Mouse (Mus musculus) lung, postnatal 4 days (tissue): Measurements from ENCODE around the gene Cry2.
"Not testable (repeated sequence)": the region's sequence is repeated elsewhere in the genome, so short reads cannot be mapped to it uniquely, and the experiment has no call there.

Experiments
- DNase-seq, 2 experiments: peaks; one replicate each; pipeline ENCODE4 v3.0.0; 2021

The Cry2 gene

GRCm38 (mm10) chr2:92433578-92434374 lies at the start of gene Cry2:
TSS of gene Cry2 (minus strand) at chr2:92434043.
- DNase-seq, result peak; percentile 99

GRCm38 (mm10) chr2:92483505-92483904 lies 49.7 kb upstream of the Cry2 start:
- DNase-seq, result no peak

GRCm38 (mm10) chr2:92482551-92482950 lies 48.7 kb upstream of the Cry2 start:
- no peak for DNase-seq

GRCm38 (mm10) chr2:92478313-92478688 lies 44.5 kb upstream of the Cry2 start:
- DNase-seq, result no peak

GRCm38 (mm10) chr2:92477672-92478312 lies 43.9 kb upstream of the Cry2 start:
- peak; percentile 35 to 58 for DNase-seq

- DNase-seq, result not testable (repeated sequence)
These were observed 42.7 kb upstream of the Cry2 start for GRCm38 (mm10) chr2:92476580-92476979.

GRCm38 (mm10) chr2:92475711-92476110 lies 41.9 kb upstream of the Cry2 start:
- DNase-seq, result no peak

- no peak for DNase-seq
These were observed 41.1 kb upstream of the Cry2 start for GRCm38 (mm10) chr2:92474920-92475319.

- DNase-seq, result no peak
These were observed 38.2 kb upstream of the Cry2 start for GRCm38 (mm10) chr2:92471886-92472670.

- no peak for DNase-seq
These were observed 30.8 kb upstream of the Cry2 start for GRCm38 (mm10) chr2:92464690-92465089.

GRCm38 (mm10) chr2:92461215-92461614 lies 27.4 kb upstream of the Cry2 start:
- DNase-seq, result no peak

GRCm38 (mm10) chr2:92459921-92460707 lies 26.3 kb upstream of the Cry2 start, which contains the start of gene Slc35c1:
TSS of gene Slc35c1 (minus strand) at chr2:92460538.
- DNase-seq, result peak; percentile 57 to 70

- peak; percentile 86 to 88 for DNase-seq
These were observed 25.5 kb upstream of the Cry2 start for GRCm38 (mm10) chr2:92459141-92459920.

GRCm38 (mm10) chr2:92458481-92458880 lies 24.6 kb upstream of the Cry2 start:
- no peak for DNase-seq

GRCm38 (mm10) chr2:92456970-92457530 lies 23.2 kb upstream of the Cry2 start:
- peak in 1 of 2 experiments; percentile 35 for DNase-seq

GRCm38 (mm10) chr2:92455704-92456103 lies 21.9 kb upstream of the Cry2 start:
- no peak for DNase-seq

GRCm38 (mm10) chr2:92454166-92454565 lies 20.3 kb upstream of the Cry2 start:
- DNase-seq, result no peak

GRCm38 (mm10) chr2:92451126-92451525 lies 17.3 kb upstream of the Cry2 start:
- DNase-seq, result no peak

GRCm38 (mm10) chr2:92447121-92447740 lies 13.4 kb upstream of the Cry2 start:
- DNase-seq, result no peak

GRCm38 (mm10) chr2:92446656-92447055 lies 12.8 kb upstream of the Cry2 start:
- DNase-seq, result peak in 1 of 2 experiments; percentile 32

GRCm38 (mm10) chr2:92445890-92446289 lies 12.0 kb upstream of the Cry2 start:
- DNase-seq, result no peak
